Mouse (Mus musculus) kidney, adult 2 months (tissue): ENCODE data around the gene Tspear. TPM values are rescaled to one million over a fixed set of nuclear protein-coding genes. Genes with fewer than 3 reads are reported as not detected.
A peak's percentile ranks its signal among the peaks of the same experiment; 100 is the strongest.

Experiments
- DNase-seq: peaks from one replicate; pipeline ENCODE4 v3.0.0; 2021
- H3K27ac ChIP-seq: fragments of 200-500 bp; 2 replicates; pipeline ENCODE4 v1.5.1; 2012; ENCODE audit warnings: low read depth, low read length, control low read depth, inconsistent platforms; ENCODE audit not compliant: insufficient read depth
- H3K27me3 ChIP-seq: fragments of 200-500 bp; replicated peaks from 2 replicates; pipeline ENCODE4 v1.6.1; 2012; ENCODE audit warnings: mild to moderate bottlenecking, moderate library complexity, low read length, inconsistent platforms; ENCODE audit not compliant: control insufficient read depth, insufficient read depth
- H3K36me3 ChIP-seq: fragments of 200-500 bp; 2 replicates; pipeline ENCODE4 v1.6.1; 2012; ENCODE audit warnings: mild to moderate bottlenecking, moderate library complexity, low read length, inconsistent platforms; ENCODE audit not compliant: control insufficient read depth, insufficient read depth
- H3K4me1 ChIP-seq: fragments of 200-500 bp; 2 replicates; pipeline ENCODE4 v1.6.1; 2011; ENCODE audit warnings: low read length; ENCODE audit not compliant: control insufficient read depth, insufficient read depth
- H3K4me3 ChIP-seq: fragments of 200-500 bp; 2 replicates; pipeline ENCODE4 v1.5.1; 2011; ENCODE audit warnings: mild to moderate bottlenecking, low read depth, low read length, control low read depth; ENCODE audit not compliant: insufficient read depth
- CTCF ChIP-seq: fragments of 200-500 bp; conservative IDR thresholded peaks from 2 replicates; pipeline ENCODE4 v1.5.1; 2011; ENCODE audit warnings: low read depth, mild to moderate bottlenecking, control low read depth, low read length, moderate library complexity, mixed read lengths; ENCODE audit not compliant: insufficient read depth, insufficient read length
- POLR2A ChIP-seq: fragments of 200-500 bp; IDR thresholded peaks from one replicate; pipeline ENCODE4 v1.6.1; 2011; ENCODE audit warnings: low read depth, low read length, control low read depth
- WGBS: fragments of 180-500 bp; shearing (Covaris S2); methylation state at CpG from one replicate; pipeline ENCODE4 v1.1.7; 2018; 5-methylcytosine and 5-hydroxymethylcytosine counted together
- polyA plus RNA-seq: library from polyadenylated mRNA; depleted of rRNA; stranded (reverse); fragments of >200 nt; gene quantifications from 2 replicates; pipeline ENCODE4 v1.2.3, GENCODE M21; 2012

Tspear gene
- polyA plus RNA-seq, 1 experiment = 1.2 TPM

- 24% methylated on average over 15 of the region's 15 CpGs for WGBS
- H3K4me3 ChIP-seq = no peak overlapping the region
- DNase-seq = peak; percentile 62
- H3K27me3 ChIP-seq = no peaks in the 10 kb centered on the region
- H3K4me1 ChIP-seq = no peaks in the 10 kb centered on the region
- H3K36me3 ChIP-seq = no peaks in the 10 kb centered on the region
- H3K27ac ChIP-seq = no peak overlapping the region
- TF ChIP-seq POLR2A (no peak), CTCF (no peak)
Measured at GRCm38 (mm10) chr10:77658286-77658994, 27.9 kb upstream of the Tspear start.

GRCm38 (mm10) chr10:77663949-77664665 lies 22.3 kb upstream of the Tspear start:
- Histone ChIP-seq H3K27me3 (no peaks in the 10 kb centered on the region), H3K27ac (no peak overlapping the region), H3K4me3 (no peak overlapping the region), H3K36me3 (no peaks in the 10 kb centered on the region), H3K4me1 (no peaks in the 10 kb centered on the region)
- DNase-seq = no peak
- WGBS = 29% methylated on average over 43 of the region's 43 CpGs
- TF ChIP-seq POLR2A = no peak
- TF ChIP-seq CTCF = no peak

GRCm38 (mm10) chr10:77666342-77666741 lies 20.0 kb upstream of the Tspear start:
- Histone ChIP-seq H3K4me3 (no peak overlapping the region), H3K4me1 (no peaks in the 10 kb centered on the region), H3K36me3 (no peaks in the 10 kb centered on the region), H3K27ac (no peak overlapping the region), H3K27me3 (no peaks in the 10 kb centered on the region)
- WGBS = 54% methylated on average over 8 of the region's 8 CpGs
- DNase-seq = no peak
- TF ChIP-seq POLR2A = no peak

GRCm38 (mm10) chr10:77667402-77667801 lies 19.0 kb upstream of the Tspear start:
- WGBS = 59% methylated on average over 4 of the region's 4 CpGs
- H3K4me1 ChIP-seq = no peaks in the 10 kb centered on the region
- TF ChIP-seq CTCF = no peak
- no peak overlapping the region for H3K4me3 ChIP-seq
- no peak overlapping the region for H3K27ac ChIP-seq
- H3K36me3 ChIP-seq = no peaks in the 10 kb centered on the region
- no peak for DNase-seq
- no peaks in the 10 kb centered on the region for H3K27me3 ChIP-seq

- no peak overlapping the region for H3K4me3 ChIP-seq
- no peaks in the 10 kb centered on the region for H3K27me3 ChIP-seq
- TF ChIP-seq CTCF = no peak
- no peak for TF ChIP-seq POLR2A
- no peaks in the 10 kb centered on the region for H3K36me3 ChIP-seq
- DNase-seq = no peak
- H3K27ac ChIP-seq = no peak overlapping the region
- H3K4me1 ChIP-seq = no peaks in the 10 kb centered on the region
- 84% methylated on average over 4 of the region's 4 CpGs for WGBS
Measured at GRCm38 (mm10) chr10:77670710-77671109, 15.7 kb upstream of the Tspear start.

- no peaks in the 10 kb centered on the region for H3K36me3 ChIP-seq
- no peaks in the 10 kb centered on the region for H3K4me1 ChIP-seq
- H3K4me3 ChIP-seq = no peak overlapping the region
- WGBS = 73% methylated on average over 4 of the region's 4 CpGs
- no peak for DNase-seq
- no peak overlapping the region for H3K27ac ChIP-seq
- TF ChIP-seq CTCF (no peak), POLR2A (no peak)
- no peaks in the 10 kb centered on the region for H3K27me3 ChIP-seq
Measured at GRCm38 (mm10) chr10:77671519-77671918, 14.8 kb upstream of the Tspear start.

GRCm38 (mm10) chr10:77673765-77674164 lies 12.6 kb upstream of the Tspear start:
- Histone ChIP-seq H3K27me3 (peaks cover 3% of the 10 kb centered on the region; the same call in 1 of the 2 replicates), H3K27ac (no peak overlapping the region), H3K4me3 (no peak overlapping the region), H3K36me3 (no peaks in the 10 kb centered on the region), H3K4me1 (no peaks in the 10 kb centered on the region)
- TF ChIP-seq POLR2A = no peak
- TF ChIP-seq CTCF = no peak
- DNase-seq = no peak
- 54% methylated on average over 13 of the region's 13 CpGs for WGBS
